Mouse (Mus musculus) embryonic facial prominence, embryonic 14.5 days (tissue): ENCODE results near the gene Gm20388. TPM values are rescaled to one million over a fixed set of nuclear protein-coding genes. Genes with fewer than 3 reads are reported as not detected.
A peak's percentile ranks its signal among the peaks of the same experiment; 100 is the strongest.

Experiments
- ATAC-seq: fragments of 200-750 bp; cut with Nextera tagmentation; 2 replicates; pipeline ENCODE4 v1.8.0; 2017; ENCODE audit warnings: low read depth, moderate number of reproducible peaks, moderate TSS enrichment
- DNase-seq: peaks from one replicate; pipeline ENCODE4 v3.0.0-alpha.2; 2015; ENCODE audit warnings: low spot score
- H3K27ac ChIP-seq: fragments of 300-500 bp; sonication (generic); replicated peaks from 2 replicates; pipeline ENCODE4 v1.5.1; 2014; ENCODE audit warnings: low read depth, mild to moderate bottlenecking, low read length, moderate library complexity
- H3K27me3 ChIP-seq: fragments of 300-500 bp; sonication (generic); replicated peaks from 2 replicates; pipeline ENCODE4 v1.6.1; 2014; ENCODE audit warnings: low read length; ENCODE audit not compliant: control insufficient read depth, insufficient read depth
- H3K36me3 ChIP-seq: fragments of 300-500 bp; sonication (generic); 2 replicates; pipeline ENCODE4 v1.6.1; 2014; ENCODE audit warnings: low read length, mixed read lengths; ENCODE audit not compliant: control insufficient read depth, insufficient read depth
- H3K4me1 ChIP-seq: fragments of 300-500 bp; sonication (generic); 2 replicates; pipeline ENCODE4 v1.6.1; 2014; ENCODE audit warnings: antibody characterized with exemption, low read length; ENCODE audit not compliant: control insufficient read depth, insufficient read depth
- H3K4me2 ChIP-seq: fragments of 300-500 bp; sonication (generic); 2 replicates; pipeline ENCODE4 v1.6.1; 2014; ENCODE audit warnings: low read depth, mild to moderate bottlenecking, low read length, moderate library complexity, mixed read lengths
- H3K4me3 ChIP-seq: fragments of 300-500 bp; sonication (generic); 2 replicates; pipeline ENCODE4 v1.5.1; 2014; ENCODE audit warnings: low read depth, mild to moderate bottlenecking, low read length
- H3K9ac ChIP-seq: fragments of 300-500 bp; sonication (generic); 2 replicates; pipeline ENCODE4 v1.6.1; 2014; ENCODE audit warnings: low read depth, mild to moderate bottlenecking, low read length, moderate library complexity, mixed read lengths
- H3K9me3 ChIP-seq: fragments of 300-500 bp; sonication (generic); 2 replicates; pipeline ENCODE4 v1.6.1; 2016; ENCODE audit warnings: low read length; ENCODE audit not compliant: control insufficient read depth
- WGBS: fragments of 180-500 bp; shearing (Covaris S2); extraction: QIAGEN DNeasy Blood & Tissue Kit; methylation state at CpG from one replicate; pipeline ENCODE4 v1.1.7; 2014; 5-methylcytosine and 5-hydroxymethylcytosine counted together
- polyA plus RNA-seq: library from polyadenylated mRNA; unstranded; fragments of >200 nt; fragmentation: Nextera tagmentation; extraction: Ambion mirVana; gene quantifications from 2 replicates; pipeline ENCODE4 v1.2.1, GENCODE M21; 2014

Gene Gm20388
- polyA plus RNA-seq, 1 experiment from 2014 or later: not detected

- WGBS: 94% methylated on average over 8 of the region's 8 CpGs
- Histone ChIP-seq H3K27ac (no peak overlapping the region), H3K27me3 (no peaks in the 10 kb centered on the region), H3K36me3 (peaks cover 79% of the 10 kb centered on the region), H3K9me3 (no peaks in the 10 kb centered on the region), H3K4me1 (no peaks in the 10 kb centered on the region), H3K9ac (no peak overlapping the region), H3K4me2 (no peak overlapping the region), H3K4me3 (no peak overlapping the region)
- DNase-seq: no peak
- ATAC-seq: no peak
Measured at GRCm38 (mm10) chr8:119955333-119955732, 44.7 kb downstream of the Gm20388 start.

GRCm38 (mm10) chr8:119958076-119958475 is 47.4 kb downstream of the Gm20388 start:
- no peak overlapping the region for H3K9ac ChIP-seq
- 92% methylated on average over 10 of the region's 10 CpGs for WGBS
- H3K4me1 ChIP-seq: no peaks in the 10 kb centered on the region
- no peak overlapping the region for H3K27ac ChIP-seq
- H3K36me3 ChIP-seq: peaks cover 52% of the 10 kb centered on the region
- no peaks in the 10 kb centered on the region for H3K9me3 ChIP-seq
- DNase-seq (no peak), ATAC-seq (no peak)
- H3K27me3 ChIP-seq: no peaks in the 10 kb centered on the region
- no peak overlapping the region for H3K4me3 ChIP-seq
- H3K4me2 ChIP-seq: no peak overlapping the region

GRCm38 (mm10) chr8:119960531-119961104 is 50.0 kb downstream of the Gm20388 start:
- DNase-seq (peak; percentile 51), ATAC-seq (peak; percentile 62; the same call in 1 of the 2 replicates)
- H3K36me3 ChIP-seq: peaks cover 27% of the 10 kb centered on the region
- H3K4me2 ChIP-seq: no peak overlapping the region
- no peaks in the 10 kb centered on the region for H3K9me3 ChIP-seq
- WGBS: 43% methylated on average over 5 of the region's 5 CpGs
- no peaks in the 10 kb centered on the region for H3K4me1 ChIP-seq
- H3K4me3 ChIP-seq: no peak overlapping the region
- H3K27me3 ChIP-seq: no peaks in the 10 kb centered on the region
- no peak overlapping the region for H3K27ac ChIP-seq
- no peak overlapping the region for H3K9ac ChIP-seq

DNA sequence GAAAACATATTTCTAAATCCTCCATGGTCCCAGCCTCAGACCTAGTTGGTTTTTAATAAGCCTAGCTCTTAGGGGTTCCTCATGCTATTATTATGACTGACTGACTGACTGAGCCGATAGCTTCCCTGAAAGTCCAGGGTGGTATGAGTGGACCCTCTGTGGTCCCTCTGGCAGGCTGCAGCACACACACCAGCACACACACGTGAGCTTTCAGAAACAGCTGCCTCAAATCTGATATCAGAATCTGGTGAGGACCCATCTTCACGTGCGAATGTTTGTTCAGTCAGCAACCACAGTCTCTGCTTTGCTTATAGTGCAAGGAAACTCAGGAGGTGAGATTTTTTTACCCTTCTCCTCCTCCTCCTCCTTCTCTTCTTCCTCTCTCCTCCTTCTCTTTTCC is 54.2 kb downstream of the Gm20388 start:
- Histone ChIP-seq H3K27ac (0 out of 2 replicates have a peak overlapping the region, but pooled peaks have one; percentile 15), H3K4me1 (no peaks in the 10 kb centered on the region)
- 65% methylated on average over 4 of the region's 4 CpGs for WGBS

GRCm38 (mm10) chr8:119967435-119967834 is 56.8 kb downstream of the Gm20388 start:
- 87% methylated on average over 9 of the region's 9 CpGs for WGBS
- H3K27me3 ChIP-seq: no peaks in the 10 kb centered on the region

More for the DNA sequence above, 54.2 kb downstream of the Gm20388 start:
- Histone ChIP-seq H3K9ac (no peak overlapping the region), H3K27me3 (no peaks in the 10 kb centered on the region), H3K9me3 (peaks cover 5% of the 10 kb centered on the region; the same call in 1 of the 2 replicates), H3K4me2 (no peak overlapping the region), H3K36me3 (no peaks in the 10 kb centered on the region), H3K4me3 (no peak overlapping the region)
- no peak for ATAC-seq
- no peak for DNase-seq

DNA sequence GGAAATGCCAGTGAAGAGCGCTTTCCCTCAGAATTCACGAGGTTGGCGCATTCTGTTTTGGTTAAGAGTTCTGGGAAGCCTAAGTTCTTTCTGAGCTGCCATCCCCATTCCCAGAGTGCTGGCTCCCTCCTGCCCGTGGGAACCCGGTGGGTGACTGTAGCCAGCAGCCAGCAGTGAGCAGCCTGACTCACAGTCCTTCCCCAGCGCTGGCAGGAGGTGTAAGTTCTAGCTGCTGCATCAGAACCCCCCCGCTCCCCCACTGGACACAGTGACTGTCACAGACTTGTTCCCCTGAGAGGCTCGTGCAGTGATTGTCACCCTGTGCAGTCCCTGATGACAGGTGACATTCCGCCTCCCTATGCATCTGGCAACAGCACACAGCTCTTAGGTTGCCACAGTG is 59.5 kb downstream of the Gm20388 start:
- Histone ChIP-seq H3K4me1 (no peaks in the 10 kb centered on the region), H3K27ac (no peak overlapping the region), H3K4me3 (no peak overlapping the region), H3K27me3 (no peaks in the 10 kb centered on the region), H3K9ac (no peak overlapping the region), H3K36me3 (no peaks in the 10 kb centered on the region), H3K4me2 (no peak overlapping the region), H3K9me3 (peaks cover 5% of the 10 kb centered on the region; the same call in 1 of the 2 replicates)
- DNase-seq (no peak), ATAC-seq (no peak)
- WGBS: 80% methylated on average over 8 of the region's 9 CpGs

More at GRCm38 (mm10) chr8:119967435-119967834, 56.8 kb downstream of the Gm20388 start:
- peaks cover 5% of the 10 kb centered on the region; the same call in 1 of the 2 replicates for H3K9me3 ChIP-seq
- DNase-seq (no peak), ATAC-seq (no peak)
- H3K9ac ChIP-seq: no peak overlapping the region
- no peak overlapping the region for H3K4me3 ChIP-seq
- no peak overlapping the region for H3K27ac ChIP-seq
- no peaks in the 10 kb centered on the region for H3K4me1 ChIP-seq
- no peak overlapping the region for H3K4me2 ChIP-seq
- no peaks in the 10 kb centered on the region for H3K36me3 ChIP-seq

- DNase-seq: peak; percentile 43
- H3K4me1 ChIP-seq: no peaks in the 10 kb centered on the region
- no peaks in the 10 kb centered on the region for H3K27me3 ChIP-seq
- WGBS: 66% methylated on average over 12 of the region's 12 CpGs
- H3K9ac ChIP-seq: no peak overlapping the region
- no peak for ATAC-seq
- peaks cover 2% of the 10 kb centered on the region; the same call in 1 of the 2 replicates for H3K9me3 ChIP-seq
- no peaks in the 10 kb centered on the region for H3K36me3 ChIP-seq
- no peak overlapping the region for H3K4me2 ChIP-seq
- no peak overlapping the region for H3K27ac ChIP-seq
- H3K4me3 ChIP-seq: no peak overlapping the region
Measured at GRCm38 (mm10) chr8:119972558-119972957, 61.9 kb downstream of the Gm20388 start.

DNA sequence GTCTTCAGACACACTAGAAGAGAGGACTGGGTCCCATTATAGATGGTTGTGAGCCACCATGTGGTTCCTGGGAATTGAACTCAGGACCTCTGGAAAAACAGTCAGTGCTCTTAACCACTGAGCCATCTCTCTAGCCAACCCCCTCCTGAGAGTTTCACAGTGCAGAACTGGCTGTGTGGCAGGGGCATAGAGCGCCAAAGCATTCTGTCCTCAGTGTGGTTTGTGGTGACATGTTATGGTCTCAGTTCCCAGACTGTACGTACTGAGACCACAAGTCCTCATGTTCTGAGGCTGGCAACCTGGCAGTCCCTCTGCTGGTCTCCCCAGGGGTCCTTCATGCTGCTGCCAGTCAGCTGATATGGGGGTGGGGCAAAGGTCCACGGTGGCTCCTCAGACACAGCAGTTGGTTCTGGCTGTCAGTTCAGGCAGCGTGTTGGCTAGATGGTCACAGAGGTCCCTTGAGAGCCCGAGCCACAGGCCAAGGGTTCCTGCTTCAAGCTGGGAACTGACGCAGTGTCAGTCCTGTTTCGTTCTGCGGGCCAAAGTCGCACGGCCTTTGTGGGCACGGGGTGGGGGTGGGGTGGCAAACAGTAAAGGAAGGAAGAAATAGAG is 68.2 kb downstream of the Gm20388 start:
- Histone ChIP-seq H3K4me3 (no peak overlapping the region), H3K27ac (no peak overlapping the region), H3K4me1 (no peaks in the 10 kb centered on the region), H3K9me3 (no peaks in the 10 kb centered on the region), H3K36me3 (no peaks in the 10 kb centered on the region), H3K9ac (no peak overlapping the region), H3K4me2 (no peak overlapping the region), H3K27me3 (no peaks in the 10 kb centered on the region)
- ATAC-seq (no peak), DNase-seq (no peak)
- WGBS: 66% methylated on average over 11 of the region's 11 CpGs

- no peak for ATAC-seq
- H3K4me2 ChIP-seq: no peak overlapping the region
- WGBS: 77% methylated on average over 4 of the region's 4 CpGs
- no peaks in the 10 kb centered on the region for H3K27me3 ChIP-seq
- no peak overlapping the region for H3K9ac ChIP-seq
- H3K36me3 ChIP-seq: no peaks in the 10 kb centered on the region
- no peak overlapping the region for H3K27ac ChIP-seq
- H3K9me3 ChIP-seq: no peaks in the 10 kb centered on the region
- no peak for DNase-seq
- no peaks in the 10 kb centered on the region for H3K4me1 ChIP-seq
- no peak overlapping the region for H3K4me3 ChIP-seq
Measured at GRCm38 (mm10) chr8:119981253-119981652, 70.6 kb downstream of the Gm20388 start.
